Mouse (Mus musculus): ENCODE data around the gene Zfp367.

Gene Zfp367

DNA sequence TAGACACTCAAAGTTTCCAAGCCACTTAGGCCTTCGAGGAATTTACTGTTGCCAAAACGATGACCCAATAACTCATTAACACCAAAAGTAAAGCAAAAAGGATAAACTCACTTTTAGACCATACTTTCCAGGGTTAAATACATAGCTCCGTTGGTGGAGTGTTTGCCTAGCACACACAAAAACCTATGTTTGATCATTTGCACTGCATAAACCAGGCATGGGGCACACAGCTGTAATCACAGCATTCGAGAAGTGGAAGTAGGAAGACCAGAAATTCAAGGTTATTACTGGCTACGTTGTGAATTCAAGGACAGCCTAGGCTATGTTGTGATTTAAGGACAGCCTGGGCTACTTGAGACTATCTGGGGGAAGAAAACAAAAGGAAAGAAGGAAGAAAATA, 62.7 kb downstream of the Zfp367 start:
- DNase-seq (ENCODE audit: low spot score), result no peak

DNA sequence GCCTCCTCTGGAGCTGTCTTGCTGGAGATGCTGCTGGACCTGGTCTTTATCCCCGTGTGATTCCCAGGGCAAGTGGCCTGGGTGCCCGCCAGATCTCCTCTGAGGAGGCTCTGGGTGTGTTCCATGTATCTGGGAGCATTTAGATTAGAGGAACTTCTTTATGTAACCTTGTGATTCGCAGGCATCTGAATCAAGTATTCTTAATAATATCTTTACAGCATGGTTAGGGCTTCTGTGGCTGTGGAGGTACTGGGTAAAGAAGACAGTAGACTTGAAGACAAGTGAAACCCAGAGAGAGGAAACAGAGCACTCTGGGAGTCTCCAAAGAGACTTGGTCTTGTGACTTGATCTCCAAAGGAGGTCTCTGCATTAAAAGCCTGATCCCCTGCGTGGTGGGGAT, 63.9 kb downstream of the Zfp367 start, which contains the start of gene Hsd17b3:
Gene Hsd17b3, minus strand, starts transcription at position 101 of the 400 bp plus-strand sequence.
- DNase-seq (ENCODE audit: low spot score), result no peak

DNA sequence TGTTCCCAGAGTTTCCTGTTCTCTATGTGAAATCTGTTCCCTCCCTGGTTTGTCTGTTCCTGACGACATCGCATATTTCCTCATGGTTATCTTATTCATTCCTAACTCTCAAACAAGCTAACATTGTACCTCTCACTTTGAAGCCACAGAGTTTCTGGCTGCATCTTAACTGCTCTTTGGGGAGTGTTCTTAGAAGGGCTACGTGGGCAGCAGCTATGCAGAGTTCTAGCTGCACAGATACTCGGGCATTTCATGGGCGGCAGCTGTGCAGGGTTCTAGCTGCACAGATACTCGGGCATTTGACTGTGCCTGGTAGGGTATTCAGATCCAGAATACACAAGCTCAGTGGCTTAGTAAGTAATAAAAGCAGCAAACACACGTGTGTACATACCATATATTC, 64.9 kb downstream of the Zfp367 start:
- DNase-seq (ENCODE audit: low spot score), result no peak

DNA sequence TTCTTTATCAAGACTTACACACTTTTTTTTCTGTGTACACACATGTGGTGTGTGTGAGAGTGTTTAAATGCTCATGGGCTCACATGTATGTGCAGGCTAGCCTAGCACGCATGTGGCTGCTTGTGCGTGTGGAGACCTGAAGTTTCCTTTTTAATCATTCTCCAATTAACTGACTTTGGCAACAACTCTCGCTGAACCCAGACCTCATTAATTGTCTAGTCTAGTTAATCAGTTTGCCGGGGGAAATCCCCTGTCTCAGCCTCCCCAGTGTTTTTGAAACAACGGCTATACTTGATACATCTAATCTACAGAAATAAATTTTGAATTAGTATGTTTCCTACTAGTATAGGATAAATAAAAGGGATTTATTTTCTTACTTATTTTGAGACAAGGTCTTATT, 67.0 kb downstream of the Zfp367 start:
- DNase-seq (ENCODE audit: low spot score), result no peak

DNA sequence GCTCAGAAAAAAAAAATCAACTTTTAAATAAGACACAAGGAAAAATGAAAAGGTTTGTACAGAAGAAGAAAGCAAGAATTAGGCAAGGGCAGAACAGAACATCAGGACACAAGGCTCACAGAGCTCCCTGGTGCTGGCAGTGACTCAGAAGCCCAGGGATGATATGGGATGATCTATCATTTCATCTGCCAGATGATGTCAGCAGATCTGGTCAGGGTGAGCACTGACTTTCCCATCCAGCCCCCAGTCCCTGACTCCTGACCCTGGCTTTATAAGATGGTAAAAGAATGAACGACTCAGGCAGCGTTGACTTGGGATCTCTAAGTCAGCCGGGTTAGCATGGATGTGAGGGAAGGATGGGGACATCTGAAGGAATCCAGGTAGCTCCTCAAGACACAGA, 69.7 kb downstream of the Zfp367 start:
- DNase-seq (ENCODE audit: low spot score), result no peak

All from layer of hippocampus, adult 11-12 months (tissue).